ENCODE assay signal across 7 mouse cellular contexts in the genomic region with DNA sequence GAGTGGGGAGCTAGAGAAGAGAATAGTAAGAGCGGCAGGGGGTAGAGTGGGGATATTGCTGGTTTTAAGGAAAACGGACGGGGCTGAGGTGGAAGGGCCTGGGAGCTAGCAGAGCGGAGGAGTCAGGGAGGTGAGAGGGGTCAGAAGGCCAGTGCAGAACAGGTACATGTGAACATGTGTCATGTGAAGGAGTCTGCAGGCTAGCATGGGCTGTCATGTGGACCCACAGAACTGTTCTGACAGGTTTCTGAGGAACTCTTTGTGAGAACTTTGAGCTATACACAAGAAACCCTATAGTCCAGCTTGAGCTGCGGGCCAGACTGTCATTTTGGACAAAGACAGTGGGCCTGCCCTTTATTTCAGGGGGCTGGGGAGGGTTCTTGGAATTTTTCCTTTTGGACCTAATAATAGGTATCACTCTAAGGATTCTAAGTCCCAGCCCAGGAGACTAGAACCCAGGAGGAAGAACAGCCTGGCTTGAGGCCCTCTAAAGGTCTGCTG. TPM values are rescaled to one million over a fixed set of nuclear protein-coding genes. Genes with fewer than 3 reads are reported as not detected.
DNase-seq lines count a peak whose midpoint lies in the region; ATAC-seq and TF ChIP-seq lines count a peak whose summit lies in the region.

Gene Isg20 (plus strand): TSS at position 451 of the 501 bp plus-strand sequence.

- no peak for DNase-seq in thymus, adult 2 months
- DNase-seq in thymus, postnatal 10 days (ENCODE audit: low spot score in 2 of 2) = no peak
- no peak for DNase-seq in urinary bladder, postnatal 36 days (ENCODE audit: low spot score in 2 of 2)
- no peak for DNase-seq in left cerebral cortex, adult 11 months (ENCODE audit: low spot score)

- no peak for TF ChIP-seq POLR2A in thymus, adult 2 months (IDR thresholded peaks at IDR 0.05; ENCODE audit: control insufficient read depth, extremely low read depth, insufficient read depth, low read length, poor library complexity)
- TF ChIP-seq POLR2A in small intestine, adult 2 months (IDR thresholded peaks at IDR 0.05; ENCODE audit: low read depth, low read length) = no peak

- no peaks in the 10 kb centered on the region for H3K36me3 ChIP-seq in thymus, adult 2 months (ENCODE audit: control insufficient read depth, insufficient read depth, low read length)
- H3K36me3 ChIP-seq in forebrain, embryonic 12.5 days (replicated peaks) = peaks cover 6% of the 10 kb centered on the region; the same call in 1 of the 2 replicates
- H3K36me3 ChIP-seq in limb, embryonic 13.5 days = peaks cover 10% of the 10 kb centered on the region
- H3K36me3 ChIP-seq in small intestine, adult 2 months (ENCODE audit: control insufficient read depth, insufficient read depth, low read length) = peaks cover 1% of the 10 kb centered on the region; the same call in 1 of the 2 replicates

- H3K27me3 ChIP-seq in thymus, adult 2 months (ENCODE audit: control insufficient read depth, insufficient read depth, low read length) = no peaks in the 10 kb centered on the region
- H3K27me3 ChIP-seq in forebrain, embryonic 12.5 days = no peaks in the 10 kb centered on the region
- H3K27me3 ChIP-seq in limb, embryonic 13.5 days = no peaks in the 10 kb centered on the region
- no peaks in the 10 kb centered on the region for H3K27me3 ChIP-seq in small intestine, adult 2 months (ENCODE audit: control insufficient read depth, insufficient read depth, low read length)

- peak within 1 kb of the TSS; percentile 80 for H3K27ac ChIP-seq in thymus, adult 2 months (ENCODE audit: control insufficient read depth, insufficient read depth, low read length)
- no peak within 1 kb of the TSS for H3K27ac ChIP-seq in forebrain, embryonic 12.5 days
- H3K27ac ChIP-seq in limb, embryonic 13.5 days = no peak within 1 kb of the TSS
- H3K27ac ChIP-seq in small intestine, adult 2 months (ENCODE audit: insufficient read depth, low read depth, low read length) = peak within 1 kb of the TSS; percentile 49

- peaks cover 26% of the 10 kb centered on the region for H3K4me1 ChIP-seq in thymus, adult 2 months (replicated peaks; ENCODE audit: control insufficient read depth, insufficient read depth, low read length)
- H3K4me1 ChIP-seq in forebrain, embryonic 12.5 days = peaks cover 16% of the 10 kb centered on the region
- peaks cover 14% of the 10 kb centered on the region; the same call in 1 of the 2 replicates for H3K4me1 ChIP-seq in limb, embryonic 13.5 days
- H3K4me1 ChIP-seq in small intestine, adult 2 months (ENCODE audit: control insufficient read depth, insufficient read depth, insufficient read length, low read length) = peaks cover 9% of the 10 kb centered on the region

- ATAC-seq in forebrain, embryonic 12.5 days (ENCODE audit: low FRiP score) = no peak
- no peak for ATAC-seq in limb, embryonic 13.5 days (ENCODE audit: low FRiP score, low read depth)

- no peak for TF ChIP-seq CTCF in thymus, adult 2 months (IDR thresholded peaks at IDR 0.05; ENCODE audit: borderline replicate concordance, control insufficient read depth, extremely low read depth, insufficient read depth, low read length, poor library complexity)
- no peak for TF ChIP-seq CTCF in small intestine, adult 2 months (IDR thresholded peaks at IDR 0.05; ENCODE audit: extremely low read depth, insufficient read length, insufficient replicate concordance, low read depth, low read length)

- H3K4me3 ChIP-seq in thymus, adult 2 months (ENCODE audit: control insufficient read depth, insufficient read depth, low read length) = peak within 1 kb of the TSS; percentile 75
- 0 out of 2 replicates have a peak within 1 kb of the TSS, but pooled peaks have one; percentile 3 for H3K4me3 ChIP-seq in forebrain, embryonic 12.5 days (replicated peaks)
- no peak within 1 kb of the TSS for H3K4me3 ChIP-seq in limb, embryonic 13.5 days
- peak within 1 kb of the TSS; percentile 63 for H3K4me3 ChIP-seq in small intestine, adult 2 months (ENCODE audit: low read depth, low read length)

- peak within 1 kb of the TSS; percentile 42 for H3K4me2 ChIP-seq in forebrain, embryonic 12.5 days
- peak within 1 kb of the TSS; percentile 48 for H3K4me2 ChIP-seq in limb, embryonic 13.5 days (replicated peaks)

- 80% methylated on average over 5 of the region's 5 CpGs for WGBS in thymus, adult 2 months
- 55% methylated on average over 5 of the region's 5 CpGs for WGBS in forebrain, embryonic 12.5 days
- WGBS in limb, embryonic 13.5 days = 64% methylated on average over 5 of the region's 5 CpGs
- 65% methylated on average over 5 of the region's 5 CpGs for WGBS in small intestine, adult 2 months

- H3K9ac ChIP-seq in forebrain, embryonic 12.5 days = no peak within 1 kb of the TSS
- no peak within 1 kb of the TSS for H3K9ac ChIP-seq in limb, embryonic 13.5 days

- H3K9me3 ChIP-seq in forebrain, embryonic 12.5 days = no peaks in the 10 kb centered on the region
- no peaks in the 10 kb centered on the region for H3K9me3 ChIP-seq in limb, embryonic 13.5 days

RNA-seq across cellular contexts. Expression of gene Isg20, which starts in this region (rescaled TPM):
- 159 and 194 TPM in 2 replicates for polyA plus RNA-seq in thymus, adult 2 months (2012; rRNA removed)
- 0.29 TPM in 1 of 2 replicates, not detected in the other for polyA plus RNA-seq in forebrain, embryonic 12.5 days (2016; fragmentation: Nextera tagmentation; extraction: Ambion mirVana)
- polyA plus RNA-seq in limb, embryonic 13.5 days (2015; fragmentation: Nextera tagmentation; extraction: Ambion mirVana) = 0.57 and 0.94 TPM in 2 replicates
- polyA plus RNA-seq in small intestine, adult 2 months (2012; rRNA removed) = 22.3 and 23.8 TPM in 2 replicates

Comparison
In these comparisons a context has a peak if more than half of its experiments do, and no peak if none do; other contexts are left out.
1. RNA of gene Isg20 (polyA plus RNA-seq): 159 to 194 TPM in thymus, adult 2 months and 22.3 to 23.8 TPM in small intestine, adult 2 months; 0.57 to 0.94 TPM in limb, embryonic 13.5 days and 0.29 TPM in forebrain, embryonic 12.5 days; every median in the first group is over 10 times any median in the second.
2. H3K27ac ChIP-seq: peak in thymus, adult 2 months (single experiment) and small intestine, adult 2 months (single experiment); none in forebrain, embryonic 12.5 days (single experiment) and limb, embryonic 13.5 days (single experiment).